18 mouse cellular contexts compared by ENCODE assay signal in genomic region chr11:30572790-30573395, GRCm38 (mm10).
DNase-seq lines count a peak whose midpoint lies in the region; ATAC-seq and TF ChIP-seq lines count a peak whose summit lies in the region.
"Had no signal": no experiment of that assay in that cellular context is flagged by ENCODE, and none has a peak within 500 bp of the region (broad histone marks: within the 10 kb centered on the region; RNA-seq: fewer than 3 reads in every experiment).

No protein-coding gene starts in this region.

- peak; percentile 51; the same call in 1 of the 2 replicates for TF ChIP-seq EP300 in lung, postnatal 0 days (IDR thresholded peaks at IDR 0.05)

- peak; percentile 27 for DNase-seq in adrenal gland, adult 2 months
- no peak for DNase-seq in adrenal gland, postnatal 25 days
- DNase-seq in testis, postnatal 14 days (ENCODE audit: low spot score) = no peak
- DNase-seq in lung, postnatal 0 days (ENCODE audit: low spot score) = peak; percentile 88
- peak; percentile 50 for DNase-seq in yolk sac, embryonic 10.5 days (ENCODE audit: low spot score)
- DNase-seq in liver = no peak
- DNase-seq: cerebellum, adult 18-20 months; kidney, adult 11 months; midbrain, embryonic 14.5 days; right cerebral cortex, postnatal 25 days had no signal

- TF ChIP-seq POLR2A in testis, adult 2 months (IDR thresholded peaks at IDR 0.05; ENCODE audit: control insufficient read depth, low read depth, low read length) = no peak

- H3K27ac ChIP-seq in testis, adult 2 months (ENCODE audit: control insufficient read depth, insufficient read depth, low read depth, low read length) = no peak overlapping the region
- peak overlapping the region; percentile 76 for H3K27ac ChIP-seq in lung, postnatal 0 days (ENCODE audit: low read length)
- H3K27ac ChIP-seq: embryonic facial prominence, embryonic 15.5 days; forebrain, embryonic 12.5 days; hindbrain, embryonic 10.5 days; limb, embryonic 12.5 days; macrophage had no signal

- no peaks in the 10 kb centered on the region for H3K27me3 ChIP-seq in testis, adult 2 months (ENCODE audit: control insufficient read depth, insufficient read depth, low read length)
- no peaks in the 10 kb centered on the region for H3K27me3 ChIP-seq in lung, postnatal 0 days (replicated peaks; ENCODE audit: insufficient read depth, low read length)
- H3K27me3 ChIP-seq: embryonic facial prominence, embryonic 15.5 days; forebrain, embryonic 12.5 days; limb, embryonic 12.5 days; Patski had no signal

- WGBS in lung, postnatal 0 days = 33% methylated on average over 15 of the region's 15 CpGs

- H3K4me1 ChIP-seq in testis, adult 2 months (ENCODE audit: control insufficient read depth, insufficient read depth, low read length) = no peaks in the 10 kb centered on the region
- no peaks in the 10 kb centered on the region for H3K4me1 ChIP-seq in lung, postnatal 0 days (ENCODE audit: insufficient read depth, low read depth, low read length)
- H3K4me1 ChIP-seq: embryonic facial prominence, embryonic 15.5 days; forebrain, embryonic 12.5 days; hindbrain, embryonic 10.5 days; limb, embryonic 12.5 days had no signal

- peak overlapping the region; percentile 73 for H3K4me3 ChIP-seq in testis, adult 2 months (ENCODE audit: control insufficient read depth, low read depth, low read length)
- H3K4me3 ChIP-seq in lung, postnatal 0 days (ENCODE audit: low read depth, low read length) = peak overlapping the region; percentile 32
- H3K4me3 ChIP-seq: embryonic facial prominence, embryonic 15.5 days; forebrain, embryonic 12.5 days; hindbrain, embryonic 10.5 days; limb, embryonic 12.5 days had no signal

- no peaks in the 10 kb centered on the region for H3K36me3 ChIP-seq in testis, adult 2 months (ENCODE audit: control insufficient read depth, insufficient read depth, low read length)
- H3K36me3 ChIP-seq in lung, postnatal 0 days (ENCODE audit: insufficient read depth, low read length) = no peaks in the 10 kb centered on the region
- H3K36me3 ChIP-seq: embryonic facial prominence, embryonic 15.5 days; forebrain, embryonic 12.5 days; hindbrain, embryonic 10.5 days; limb, embryonic 12.5 days had no signal

- H3K9me3 ChIP-seq in lung, postnatal 0 days (ENCODE audit: low read length) = no peaks in the 10 kb centered on the region
- H3K9me3 ChIP-seq: embryonic facial prominence, embryonic 15.5 days; forebrain, embryonic 12.5 days; hindbrain, embryonic 10.5 days; limb, embryonic 12.5 days had no signal

- TF ChIP-seq CTCF in testis, adult 2 months (IDR thresholded peaks at IDR 0.05; ENCODE audit: control insufficient read depth, insufficient read depth, insufficient replicate concordance, low read depth, low read length) = no peak
- TF ChIP-seq CTCF in lung, postnatal 0 days (IDR thresholded peaks at IDR 0.05) = no peak

- no peak overlapping the region; the same call in 1 of the 2 replicates for H3K9ac ChIP-seq in lung, postnatal 0 days (replicated peaks; ENCODE audit: low read depth)
- H3K9ac ChIP-seq: embryonic facial prominence, embryonic 15.5 days; forebrain, embryonic 12.5 days; limb, embryonic 12.5 days had no signal

- ATAC-seq in lung, postnatal 0 days = peak; percentile 87
- ATAC-seq in activated CD4-positive, CD25-positive, alpha-beta regulatory T cell, adult 4 months = no peak
- ATAC-seq: Patski had no signal

- H3K4me2 ChIP-seq in lung, postnatal 0 days (replicated peaks; ENCODE audit: low read depth, low read length) = peak overlapping the region; percentile 40
- H3K4me2 ChIP-seq: embryonic facial prominence, embryonic 15.5 days; forebrain, embryonic 12.5 days; limb, embryonic 12.5 days had no signal

Comparison
In these comparisons a context has a peak if more than half of its experiments do, and no peak if none do; other contexts are left out.
1. DNase-seq: peak in adrenal gland, adult 2 months (single experiment), lung, postnatal 0 days (single experiment) and yolk sac, embryonic 10.5 days (single experiment); none in adrenal gland, postnatal 25 days (single experiment), testis, postnatal 14 days (single experiment) and liver (single experiment).